ENCODE assay signal across 20 mouse cellular contexts in the genomic region with DNA sequence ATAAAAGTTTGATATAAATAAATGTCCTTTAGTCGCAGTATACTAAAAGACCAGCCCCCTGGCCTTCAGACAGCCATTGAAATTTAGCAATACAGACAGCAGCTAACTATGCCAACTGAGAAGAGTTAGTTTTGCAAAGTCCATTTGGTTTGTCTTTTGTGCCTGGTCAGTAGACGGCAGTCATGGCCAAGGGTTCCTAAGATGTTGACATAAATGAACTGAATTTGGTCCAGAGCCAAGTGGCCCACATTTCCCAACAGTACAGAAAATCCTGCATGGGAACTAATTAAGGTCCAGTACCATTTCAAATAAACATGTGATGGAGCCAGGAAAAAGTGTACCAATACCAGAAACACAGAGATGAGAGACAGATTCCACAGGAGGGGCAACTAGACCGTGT.
A peak's percentile ranks its signal among the peaks of the same experiment; 100 is the strongest.
DNase-seq lines count a peak whose midpoint lies in the region; ATAC-seq and TF ChIP-seq lines count a peak whose summit lies in the region.
"Had no signal": no experiment of that assay in that cellular context is flagged by ENCODE, and none has a peak within 500 bp of the region (broad histone marks: within the 10 kb centered on the region; RNA-seq: fewer than 3 reads in every experiment).

No protein-coding gene starts in this region.

- H3K36me3 ChIP-seq in liver, adult 2 months (ENCODE audit: control insufficient read depth, insufficient read depth, low read length): no peaks in the 10 kb centered on the region
- no peaks in the 10 kb centered on the region for H3K36me3 ChIP-seq in liver, postnatal 0 days (replicated peaks; ENCODE audit: insufficient read depth, low read length)
- H3K36me3 ChIP-seq: embryonic facial prominence, embryonic 12.5 days had no signal

- no peak for TF ChIP-seq POLR2A in liver, adult 2 months (IDR thresholded peaks at IDR 0.05; ENCODE audit: extremely low read depth, insufficient read depth, low read length)

- no peak for TF ChIP-seq CTCF in liver, adult 2 months (IDR thresholded peaks at IDR 0.05; ENCODE audit: low read depth, low read length)
- no peak for TF ChIP-seq CTCF in liver, postnatal 0 days (IDR thresholded peaks at IDR 0.05; ENCODE audit: low read depth)

- H3K27me3 ChIP-seq in liver, adult 2 months (ENCODE audit: control insufficient read depth, insufficient read depth, low read length): no peaks in the 10 kb centered on the region
- no peaks in the 10 kb centered on the region for H3K27me3 ChIP-seq in liver, postnatal 0 days (ENCODE audit: insufficient read depth, low read length)
- H3K27me3 ChIP-seq: embryonic facial prominence, embryonic 12.5 days; liver, embryonic 12.5 days; Patski had no signal

- no peak overlapping the region for H3K4me2 ChIP-seq in liver, postnatal 0 days (ENCODE audit: low read depth, low read length)
- H3K4me2 ChIP-seq: embryonic facial prominence, embryonic 12.5 days; heart, embryonic 11.5 days; liver, embryonic 12.5 days had no signal

- no peak for TF ChIP-seq EP300 in liver, postnatal 0 days (IDR thresholded peaks at IDR 0.05; ENCODE audit: low read depth)

- no peak overlapping the region for H3K9ac ChIP-seq in liver, adult 2 months (ENCODE audit: low read depth, low read length)
- H3K9ac ChIP-seq in liver, postnatal 0 days (replicated peaks): no peak overlapping the region
- H3K9ac ChIP-seq: embryonic facial prominence, embryonic 12.5 days; forebrain, postnatal 0 days; liver, embryonic 12.5 days had no signal

- H3K27ac ChIP-seq in liver, adult 2 months (replicated peaks; ENCODE audit: insufficient read depth, low read depth, low read length): no peak overlapping the region
- no peak overlapping the region for H3K27ac ChIP-seq in liver, postnatal 0 days (ENCODE audit: low read depth)
- H3K27ac ChIP-seq: embryonic facial prominence, embryonic 12.5 days; left cerebral cortex, adult 2 months; limb, embryonic 10.5 days; liver, embryonic 12.5 days had no signal

- no peak overlapping the region for H3K4me3 ChIP-seq in liver, adult 2 months (ENCODE audit: insufficient read depth, low read depth, low read length)
- no peak overlapping the region for H3K4me3 ChIP-seq in liver, postnatal 0 days (ENCODE audit: low read depth, low read length)
- H3K4me3 ChIP-seq: embryonic facial prominence, embryonic 12.5 days; left cerebral cortex, adult 2 months; limb, embryonic 10.5 days; liver, embryonic 12.5 days had no signal

- no peak for ATAC-seq in liver, postnatal 0 days
- ATAC-seq: activated CD4-positive, CD25-positive, alpha-beta regulatory T cell, adult 4 months; forebrain, postnatal 0 days; liver, embryonic 12.5 days; Patski had no signal

- no peaks in the 10 kb centered on the region; the same call in 1 of the 2 replicates for H3K9me3 ChIP-seq in liver, postnatal 0 days (ENCODE audit: low read length)
- H3K9me3 ChIP-seq: embryonic facial prominence, embryonic 12.5 days; limb, embryonic 10.5 days had no signal

- H3K4me1 ChIP-seq in liver, adult 2 months (ENCODE audit: control insufficient read depth, insufficient read depth, low read length): no peaks in the 10 kb centered on the region
- no peaks in the 10 kb centered on the region for H3K4me1 ChIP-seq in liver, postnatal 0 days (ENCODE audit: insufficient read depth)
- H3K4me1 ChIP-seq: embryonic facial prominence, embryonic 12.5 days; limb, embryonic 10.5 days; liver, embryonic 12.5 days had no signal

- DNase-seq in gastrocnemius, adult 18-20 months (ENCODE audit: low spot score): peak; percentile 29
- no peak for DNase-seq in gastrocnemius, postnatal 4 days (ENCODE audit: low spot score in 2 of 2)
- DNase-seq in liver, adult 2 months (ENCODE audit: extremely low read depth, low read depth, low spot score): peak; percentile 26
- DNase-seq in liver, postnatal 0 days: no peak
- DNase-seq in fibroblast of lung, adult 2 months (ENCODE audit: low read depth): peak; percentile 64
- DNase-seq in lung, postnatal 36 days: peak; percentile 58
- no peak for DNase-seq in urinary bladder, postnatal 4 days (ENCODE audit: low spot score in 2 of 2)
- no peak for DNase-seq in spleen, postnatal 10 days (ENCODE audit: low spot score in 2 of 2)
- DNase-seq: B cell, adult 2 months; cerebellum, adult 11 months; forebrain, postnatal 0 days; midbrain, embryonic 14.5 days; thymus, postnatal 14 days had no signal

- H3K79me2 ChIP-seq in liver, adult 2 months (ENCODE audit: control insufficient read depth, insufficient read depth, low read length): no peaks in the 10 kb centered on the region

- 52% methylated on average over 3 of the region's 3 CpGs for WGBS in liver, adult 2 months
- 63% methylated on average over 3 of the region's 3 CpGs for WGBS in liver, postnatal 0 days (ENCODE audit: insufficient replicate concordance)

Comparison
In these comparisons a context has a peak if more than half of its experiments do, and no peak if none do; other contexts are left out.
1. DNase-seq: peak in gastrocnemius, adult 18-20 months (single experiment), liver, adult 2 months (single experiment), fibroblast of lung, adult 2 months (single experiment) and lung, postnatal 36 days (single experiment); none in gastrocnemius, postnatal 4 days (0 of 2), liver, postnatal 0 days (single experiment), urinary bladder, postnatal 4 days (0 of 2) and spleen, postnatal 10 days (0 of 2).